Mouse (Mus musculus) heart, postnatal 0 days (tissue): ENCODE measurements around the gene Zcchc7. TPM values are rescaled to one million over a fixed set of nuclear protein-coding genes. Genes with fewer than 3 reads are reported as not detected.

ENCODE experiments used
- ATAC-seq: fragments of 200-750 bp; cut with Nextera tagmentation; 2 replicates; pipeline ENCODE4 v1.8.0; 2017; ENCODE audit warnings: low read depth, moderate number of reproducible peaks, moderate library complexity; ENCODE audit not compliant: insufficient read depth
- DNase-seq: peaks from one replicate; pipeline ENCODE4 v3.0.0-alpha.2; 2016; ENCODE audit warnings: low spot score
- H3K27ac ChIP-seq: fragments of 300-500 bp; sonication (generic); 2 replicates; pipeline ENCODE4 v1.5.1; 2014; ENCODE audit warnings: low read depth, mild to moderate bottlenecking
- H3K27me3 ChIP-seq: fragments of 300-500 bp; sonication (generic); 2 replicates; pipeline ENCODE4 v1.6.1; 2014; ENCODE audit warnings: low read length, mixed read lengths; ENCODE audit not compliant: control insufficient read depth, insufficient read depth
- H3K36me3 ChIP-seq: fragments of 300-500 bp; sonication (generic); replicated peaks from 2 replicates; pipeline ENCODE4 v1.6.1; 2014; ENCODE audit warnings: low read length, mixed read lengths; ENCODE audit not compliant: control insufficient read depth, insufficient read depth
- H3K4me1 ChIP-seq: fragments of 300-500 bp; sonication (generic); 2 replicates; pipeline ENCODE4 v1.6.1; 2014; ENCODE audit warnings: antibody characterized with exemption; ENCODE audit not compliant: control insufficient read depth, insufficient read depth
- H3K4me2 ChIP-seq: fragments of 300-500 bp; sonication (generic); 2 replicates; pipeline ENCODE4 v1.6.1; 2014; ENCODE audit warnings: low read depth, mild to moderate bottlenecking, low read length, moderate library complexity
- H3K4me3 ChIP-seq: fragments of 300-500 bp; sonication (generic); 2 replicates; pipeline ENCODE4 v1.5.1; 2014; ENCODE audit warnings: low read depth, low read length
- H3K9ac ChIP-seq: fragments of 300-500 bp; sonication (generic); replicated peaks from 2 replicates; pipeline ENCODE4 v1.6.1; 2014; ENCODE audit warnings: low read depth, low read length, mixed read lengths
- H3K9me3 ChIP-seq: fragments of 300-500 bp; sonication (generic); replicated peaks from 2 replicates; pipeline ENCODE4 v1.6.1; 2016; ENCODE audit warnings: low read length; ENCODE audit not compliant: control insufficient read depth
- CTCF ChIP-seq: IDR thresholded peaks from 2 replicates; pipeline ENCODE4 v1.5.1; 2016; ENCODE audit warnings: antibody characterized with exemption, control low read depth, low read depth
- EP300 ChIP-seq: IDR thresholded peaks from 2 replicates; pipeline ENCODE4 v1.6.1; 2016; ENCODE audit warnings: antibody characterized with exemption, low read depth
- whole genome bisulfite sequencing: fragments of 180-500 bp; shearing (Covaris S2); extraction: QIAGEN DNeasy Blood & Tissue Kit; methylation state at CpG from one replicate; pipeline ENCODE4 v1.1.7; 2014; 5-methylcytosine and 5-hydroxymethylcytosine counted together
- polyA plus RNA-seq: library from polyadenylated mRNA; unstranded; fragments of >200 nt; fragmentation: Nextera tagmentation; extraction: Ambion mirVana; gene quantifications from 2 replicates; pipeline ENCODE4 v1.2.1, GENCODE M21; 2015
- total RNA-seq: library from RNA; depleted of rRNA; stranded (reverse); fragments of >200 nt; gene quantifications from 2 replicates; pipeline ENCODE4 v1.2.3, GENCODE M21; 2014; ENCODE audit warnings: low replicate concordance

Gene Zcchc7
- total and polyA plus RNA-seq, 2 experiments from 2014 or later = 14.1 to 22.4 TPM

DNA sequence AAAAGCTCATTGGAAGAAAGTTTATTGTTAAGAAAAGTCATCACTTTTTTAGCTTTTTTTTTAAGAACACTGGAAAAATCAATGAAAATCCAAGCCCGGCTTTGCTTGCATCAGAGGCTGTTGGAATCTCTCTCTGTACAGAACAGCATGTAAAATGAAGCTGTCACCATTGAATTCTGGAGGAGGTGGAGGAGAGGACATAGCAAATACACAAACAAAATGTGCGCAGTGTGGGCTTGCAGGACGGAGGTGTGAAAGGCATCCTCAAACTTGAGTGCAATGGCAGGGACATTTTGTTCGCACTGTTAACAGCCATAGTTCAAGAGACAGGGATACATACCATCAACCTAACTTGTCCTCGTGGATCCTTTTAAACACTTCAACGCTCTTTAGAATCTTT, 176.1 kb downstream of the Zcchc7 start:
- no peak for TF ChIP-seq EP300
- TF ChIP-seq CTCF = no peak
- Histone ChIP-seq H3K27me3 (no peaks in the 10 kb centered on the region), H3K4me2 (no peak overlapping the region), H3K9ac (no peak overlapping the region), H3K27ac (no peak overlapping the region), H3K9me3 (no peaks in the 10 kb centered on the region), H3K4me3 (no peak overlapping the region), H3K4me1 (no peaks in the 10 kb centered on the region), H3K36me3 (peaks cover 53% of the 10 kb centered on the region)
- DNase-seq (no peak), ATAC-seq (no peak)
- WGBS = 94% methylated on average over 6 of the region's 6 CpGs

DNA sequence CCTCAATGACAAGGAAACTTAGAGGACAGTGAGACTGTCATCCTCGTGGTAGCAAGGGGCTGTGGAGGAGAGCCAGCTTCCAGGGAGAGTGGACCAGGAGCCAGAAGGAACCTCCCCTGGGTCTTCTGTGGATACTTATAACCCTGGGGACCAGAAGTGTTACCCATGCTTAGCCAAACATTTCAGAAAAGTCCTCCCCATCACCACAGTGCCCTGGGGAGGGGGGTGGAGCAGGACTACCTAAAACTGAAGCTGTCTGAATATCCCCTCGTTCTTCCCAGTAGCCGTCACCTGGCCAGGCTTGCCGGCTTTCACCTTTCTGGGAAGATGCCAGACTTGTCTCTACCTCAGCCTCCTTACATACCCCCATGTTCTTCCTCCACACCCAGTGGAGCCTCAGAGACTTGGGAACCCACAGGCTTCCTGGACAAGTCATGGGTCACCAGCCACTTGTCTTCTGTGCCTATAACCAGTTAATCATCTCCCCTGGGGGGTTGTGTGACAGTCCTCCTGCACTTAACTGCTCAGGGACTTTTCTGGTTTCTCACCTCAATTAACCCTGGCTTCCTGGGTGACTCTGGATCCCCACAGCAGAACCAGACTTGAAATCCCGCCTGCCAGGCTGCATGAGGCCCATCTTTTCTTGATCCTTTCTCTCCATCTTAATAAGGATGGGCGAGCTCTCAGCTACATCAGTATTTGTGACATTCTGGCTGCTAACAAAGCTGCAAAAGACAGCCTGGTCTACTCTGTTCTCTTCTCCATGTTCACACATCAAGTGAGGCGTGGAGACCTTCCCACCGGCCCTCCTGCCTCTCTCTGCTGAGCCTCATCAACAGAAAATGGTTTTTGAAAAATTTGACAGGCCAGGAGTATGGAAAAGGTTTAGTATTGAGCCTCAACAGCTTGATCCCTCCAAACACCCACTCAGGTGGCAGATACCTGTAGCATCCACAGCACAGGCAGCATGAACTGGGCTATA, 183.0 kb downstream of the Zcchc7 start:
- Histone ChIP-seq H3K4me2 (no peak overlapping the region), H3K9ac (no peak overlapping the region), H3K4me1 (no peaks in the 10 kb centered on the region), H3K27ac (no peak overlapping the region), H3K9me3 (no peaks in the 10 kb centered on the region), H3K36me3 (peaks cover under 1% of the 10 kb centered on the region; the same call in 1 of the 2 replicates), H3K4me3 (no peak overlapping the region), H3K27me3 (no peaks in the 10 kb centered on the region)
- ATAC-seq (no peak), DNase-seq (no peak)
- TF ChIP-seq EP300 = no peak
- no peak for TF ChIP-seq CTCF
- WGBS = 63% methylated on average over 8 of the region's 8 CpGs

DNA sequence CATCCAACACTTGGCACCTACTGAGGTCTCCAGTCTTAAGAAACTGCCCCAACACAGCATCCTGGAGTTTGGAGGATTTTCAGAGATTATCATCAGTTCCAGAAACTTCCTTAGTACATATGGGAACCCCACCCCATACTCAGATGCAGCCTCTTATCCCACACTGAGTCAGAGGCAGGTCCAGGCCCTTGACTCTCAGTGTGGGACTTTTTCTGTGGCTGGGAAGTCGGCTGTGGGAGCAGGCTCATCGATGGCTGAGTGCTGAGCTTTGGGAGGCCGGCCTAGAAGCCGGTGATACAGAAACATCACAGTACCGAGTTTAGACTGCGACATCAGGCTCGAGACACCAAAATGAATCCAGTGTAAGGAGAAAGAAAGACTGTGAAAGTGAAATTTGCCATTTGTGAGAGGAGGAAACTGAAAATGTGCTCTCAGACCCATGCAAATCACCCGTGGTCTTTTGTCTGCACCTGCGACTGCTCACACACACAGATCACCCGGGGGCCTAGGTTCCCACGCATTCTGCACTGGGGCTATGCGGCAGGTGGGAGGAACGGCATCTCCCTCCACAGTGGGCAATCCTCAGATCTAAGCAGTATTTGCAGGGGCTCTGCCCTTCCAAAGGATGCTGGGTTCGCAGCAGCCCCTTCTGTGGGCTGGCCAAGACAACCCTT, 184.0 kb downstream of the Zcchc7 start:
- ATAC-seq (no peak), DNase-seq (no peak)
- Histone ChIP-seq H3K27me3 (no peaks in the 10 kb centered on the region), H3K4me3 (no peak overlapping the region), H3K4me1 (no peaks in the 10 kb centered on the region), H3K9me3 (no peaks in the 10 kb centered on the region), H3K9ac (no peak overlapping the region), H3K4me2 (no peak overlapping the region), H3K27ac (no peak overlapping the region), H3K36me3 (no peaks in the 10 kb centered on the region)
- TF ChIP-seq CTCF (no peak), EP300 (no peak)
- WGBS = 83% methylated on average over 14 of the region's 14 CpGs

DNA sequence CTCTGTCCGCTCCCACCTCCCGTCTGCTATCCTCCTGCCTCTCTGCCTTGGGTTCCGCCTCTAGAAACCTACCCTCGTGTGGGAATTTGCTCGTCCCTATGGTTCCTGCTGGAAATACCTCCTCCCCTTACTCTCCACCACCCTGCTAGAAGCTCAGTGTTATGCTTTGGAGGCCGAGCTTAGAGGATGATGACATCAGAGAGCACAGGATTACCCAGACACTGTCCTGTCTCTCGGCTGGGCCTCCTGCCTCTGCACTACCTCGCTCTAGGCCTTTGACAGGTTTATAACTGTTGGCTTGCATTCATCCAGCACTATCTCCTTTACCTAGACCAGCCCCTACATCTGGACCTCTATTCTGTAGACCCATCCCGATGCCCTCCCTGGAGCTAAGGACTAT, 184.6 kb downstream of the Zcchc7 start:
- 74% methylated on average over 9 of the region's 9 CpGs for WGBS
- no peak for DNase-seq

DNA sequence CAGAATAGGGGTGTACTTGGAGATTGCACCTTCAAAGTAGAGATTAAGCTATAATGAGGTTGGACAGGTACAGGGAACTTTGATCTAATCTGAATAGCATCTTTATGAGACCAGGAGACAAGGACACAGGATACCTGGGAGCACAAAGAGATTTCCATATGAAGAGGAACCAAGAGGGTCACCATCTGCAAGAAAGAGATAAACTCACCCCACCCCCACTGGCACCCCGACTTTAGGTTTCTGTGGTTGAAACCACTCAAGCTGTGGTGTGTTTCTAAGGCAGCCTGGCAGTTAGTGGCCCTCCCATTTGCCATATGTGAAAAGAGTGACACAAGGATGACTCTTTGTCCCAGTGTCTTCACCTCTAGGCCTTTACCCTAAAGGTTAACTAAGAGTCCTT, 186.6 kb downstream of the Zcchc7 start:
- no peaks in the 10 kb centered on the region for H3K27me3 ChIP-seq
- no peaks in the 10 kb centered on the region for H3K36me3 ChIP-seq
- WGBS = 77% methylated on average over 1 of the region's 1 CpGs
- no peaks in the 10 kb centered on the region for H3K9me3 ChIP-seq
- DNase-seq (no peak), ATAC-seq (no peak)
- H3K9ac ChIP-seq = no peak overlapping the region
- no peak overlapping the region for H3K4me3 ChIP-seq
- H3K27ac ChIP-seq = no peak overlapping the region
- no peaks in the 10 kb centered on the region for H3K4me1 ChIP-seq
- TF ChIP-seq CTCF (no peak), EP300 (no peak)
- no peak overlapping the region for H3K4me2 ChIP-seq

More for the DNA sequence above, 184.6 kb downstream of the Zcchc7 start:
- Histone ChIP-seq H3K4me1 (no peaks in the 10 kb centered on the region), H3K27me3 (no peaks in the 10 kb centered on the region), H3K4me3 (no peak overlapping the region), H3K9ac (no peak overlapping the region), H3K9me3 (no peaks in the 10 kb centered on the region), H3K36me3 (no peaks in the 10 kb centered on the region), H3K27ac (no peak overlapping the region), H3K4me2 (no peak overlapping the region)
- ATAC-seq = no peak
- no peak for TF ChIP-seq EP300
